Mouse (Mus musculus): Measurements from ENCODE around the gene Fam117b.

The Fam117b gene

DNA sequence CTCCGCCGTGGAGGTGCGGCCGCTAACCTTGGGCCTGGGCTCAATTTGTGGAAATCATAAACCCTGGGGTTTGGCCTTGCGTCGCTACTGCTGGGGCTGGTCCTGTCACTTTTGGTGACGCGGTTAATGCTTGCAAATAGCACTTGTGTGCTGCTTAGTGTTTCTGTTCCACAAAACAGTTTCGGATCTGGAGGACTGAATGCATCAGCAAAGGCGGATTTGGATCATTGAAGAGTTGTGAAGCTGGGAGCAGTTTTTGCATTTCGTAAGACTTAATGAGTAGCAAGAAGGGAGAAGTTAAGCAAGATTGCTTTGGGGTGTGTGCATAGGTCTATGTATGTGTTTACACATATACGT is 1.0 kb downstream of the Fam117b start:
- DNase-seq, result no peak

- DNase-seq, result no peak
Observed at GRCm38 (mm10) chr1:59914799-59915198, 2.0 kb downstream of the Fam117b start.

DNA sequence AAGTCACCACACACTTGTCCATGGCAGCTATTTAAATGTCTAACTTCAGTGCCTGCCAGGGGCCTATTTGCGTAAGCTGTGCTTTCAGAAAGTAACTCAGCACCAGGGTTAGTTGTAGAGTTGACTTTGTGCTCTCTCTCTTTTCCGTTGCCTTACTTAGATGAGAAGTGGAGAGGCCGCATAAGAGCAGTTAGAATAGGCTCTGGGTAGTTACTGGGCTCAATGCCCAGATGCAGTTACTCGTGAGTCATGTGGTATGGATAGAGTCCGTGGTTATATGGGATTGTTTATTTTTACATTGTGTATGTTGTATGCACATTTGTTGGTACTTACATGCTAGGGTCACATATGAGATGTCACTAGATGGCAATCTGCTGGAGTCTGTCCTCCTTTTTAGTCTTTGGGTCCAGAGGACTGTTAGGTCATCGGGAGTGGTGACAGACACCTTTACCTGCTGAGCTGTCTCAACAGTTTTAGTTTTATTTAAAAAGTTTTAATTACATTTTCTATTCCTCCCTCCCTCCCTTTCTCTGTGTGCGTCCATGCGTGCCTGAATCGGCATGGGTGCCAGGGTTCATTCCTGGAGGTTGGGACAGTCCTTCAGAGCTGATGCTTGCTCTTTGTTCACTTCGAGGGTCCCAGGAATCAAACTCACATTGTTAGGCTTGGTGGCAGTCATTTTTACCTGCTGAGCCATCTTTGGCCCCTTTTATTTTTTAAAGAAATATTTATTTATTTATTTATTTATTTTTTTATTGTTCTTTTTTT is 3.2 kb downstream of the Fam117b start:
- DNase-seq, result no peak

DNA sequence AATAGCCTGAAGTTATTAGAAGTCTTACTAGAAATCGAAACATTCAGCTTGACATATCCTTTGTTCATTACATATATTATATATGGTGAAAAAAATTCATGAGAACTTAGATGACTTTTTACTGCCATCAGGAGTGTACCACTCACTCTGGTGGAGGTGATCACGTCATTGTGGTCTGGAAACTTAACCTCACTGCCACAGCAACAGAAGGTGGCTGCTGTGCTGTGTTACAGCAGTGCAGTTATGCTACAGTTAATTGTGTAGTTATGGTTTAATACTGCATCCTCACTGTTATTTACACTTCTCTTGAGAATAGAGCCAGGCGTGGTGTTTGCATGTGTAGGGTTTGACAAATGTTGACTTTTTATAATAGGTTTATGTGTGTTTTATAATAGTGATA is 4.6 kb downstream of the Fam117b start:
- no peak for DNase-seq

GRCm38 (mm10) chr1:59918075-59918474 is 5.3 kb downstream of the Fam117b start:
- DNase-seq, result no peak

DNA sequence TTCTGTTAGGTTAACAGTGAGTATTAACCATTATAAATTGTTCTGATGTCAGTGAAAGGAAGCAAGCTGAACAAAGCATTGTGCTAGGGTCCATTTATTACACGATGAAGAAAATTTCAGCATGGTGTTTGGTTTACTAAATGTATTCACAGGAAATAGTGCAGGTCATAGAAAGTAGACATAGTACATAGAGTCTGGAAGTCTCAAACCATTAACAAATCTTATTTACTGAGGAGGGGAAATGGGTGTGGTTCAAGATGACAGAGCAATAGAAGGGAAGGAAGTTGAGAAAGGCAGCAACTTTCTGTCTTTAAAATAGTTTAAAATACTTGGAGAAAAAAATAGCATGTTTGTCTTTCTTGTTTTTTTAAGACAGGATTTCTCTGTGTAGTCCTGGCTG is 10.4 kb downstream of the Fam117b start:
- no peak for DNase-seq

GRCm38 (mm10) chr1:59923673-59924072 is 10.9 kb downstream of the Fam117b start:
- DNase-seq, result no peak

GRCm38 (mm10) chr1:59924411-59924810 is 11.6 kb downstream of the Fam117b start:
- no peak for DNase-seq

DNA sequence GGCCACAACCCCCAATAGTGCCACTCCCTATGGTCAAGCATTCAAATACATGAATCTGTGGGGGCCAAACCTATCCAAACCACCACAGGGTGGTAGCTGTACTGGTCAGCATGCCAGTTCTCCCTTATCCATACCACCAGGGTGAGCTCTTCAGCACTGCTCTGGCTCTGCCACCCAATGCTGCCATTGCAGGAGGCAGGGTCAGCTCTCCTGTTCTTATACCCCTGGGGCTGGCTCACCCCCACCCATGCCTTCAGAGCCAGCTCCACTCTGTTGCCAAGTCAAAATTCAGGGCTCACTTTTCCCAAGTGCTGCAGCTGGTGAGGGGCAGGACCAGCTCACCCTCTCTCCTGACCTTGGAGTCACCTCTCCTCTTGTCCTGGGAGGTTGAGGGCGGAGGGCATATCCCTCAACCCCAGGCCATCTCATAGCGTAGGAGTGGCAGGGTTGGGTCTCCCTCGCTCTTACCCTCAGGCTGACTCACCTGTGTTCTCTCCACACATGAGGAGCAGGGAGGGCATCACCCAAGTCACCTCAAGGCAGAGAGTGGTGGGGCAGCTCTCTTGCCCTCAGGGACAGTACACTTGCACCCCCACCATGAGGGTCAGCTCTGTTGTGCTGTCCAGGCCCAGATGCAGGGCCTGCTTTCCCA is 13.3 kb downstream of the Fam117b start:
- DNase-seq, result no peak

- peak; percentile 45 for DNase-seq
Observed at GRCm38 (mm10) chr1:59927131-59927680, 14.4 kb downstream of the Fam117b start.

GRCm38 (mm10) chr1:59930926-59931325 is 18.1 kb downstream of the Fam117b start:
- DNase-seq, result no peak

DNA sequence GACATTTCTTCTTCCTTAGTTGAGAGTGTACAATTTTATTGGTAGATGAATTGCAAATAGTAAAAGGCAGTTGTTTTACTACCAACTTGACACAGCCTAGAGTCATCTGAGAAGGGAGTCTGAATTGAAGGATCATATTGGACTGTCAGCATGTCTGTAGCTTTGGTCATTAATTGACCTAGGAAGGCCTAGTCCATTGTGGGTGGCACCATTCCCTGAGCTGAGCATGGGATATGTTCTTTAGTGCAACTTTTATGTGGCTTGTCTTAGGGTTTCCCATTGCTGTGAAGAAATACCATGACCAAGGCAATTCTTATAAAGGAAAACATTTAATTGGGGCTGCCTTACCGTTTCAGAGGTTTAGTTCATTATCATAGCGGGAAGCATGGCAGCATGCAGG is 20.2 kb downstream of the Fam117b start:
- DNase-seq, result no peak

- DNase-seq, result no peak
Observed at GRCm38 (mm10) chr1:59941063-59941462, 28.3 kb downstream of the Fam117b start.

GRCm38 (mm10) chr1:59942057-59942790 is 29.4 kb downstream of the Fam117b start:
- no peak for DNase-seq

- no peak for DNase-seq
Observed at GRCm38 (mm10) chr1:59943825-59944224, 31.0 kb downstream of the Fam117b start.

GRCm38 (mm10) chr1:59945969-59946368 is 33.2 kb downstream of the Fam117b start:
- no peak for DNase-seq

- DNase-seq, result no peak
Observed at GRCm38 (mm10) chr1:59947509-59947908, 34.7 kb downstream of the Fam117b start.

DNA sequence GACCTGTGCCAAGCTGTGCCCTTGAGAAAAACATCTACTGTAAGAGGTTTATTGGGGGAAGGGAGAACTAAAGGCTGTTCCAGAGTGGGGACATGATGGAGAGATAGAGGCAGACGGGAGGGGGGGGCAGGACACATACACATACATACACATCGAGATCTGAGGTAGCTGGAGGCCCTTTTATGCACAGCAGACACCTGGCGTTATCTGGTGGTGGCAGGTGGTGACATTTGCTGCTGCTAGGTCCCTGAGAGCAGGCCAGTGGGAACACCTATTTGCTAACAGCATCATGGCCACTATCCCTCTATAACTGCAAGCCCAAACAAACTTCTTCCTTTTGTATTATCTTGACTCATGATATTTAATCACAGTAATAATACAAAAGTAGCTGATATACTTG is 44.4 kb downstream of the Fam117b start:
- DNase-seq, result peak; percentile 17

GRCm38 (mm10) chr1:59959941-59960340 is 47.1 kb downstream of the Fam117b start:
- no peak for DNase-seq

- DNase-seq, result no peak
Observed at GRCm38 (mm10) chr1:59966171-59966785, 53.5 kb downstream of the Fam117b start.

- DNase-seq, result peak; percentile 24
Observed at GRCm38 (mm10) chr1:59967291-59967690, 54.5 kb downstream of the Fam117b start.

GRCm38 (mm10) chr1:59986626-59987025 is 73.8 kb downstream of the Fam117b start:
- DNase-seq, result no peak

DNA sequence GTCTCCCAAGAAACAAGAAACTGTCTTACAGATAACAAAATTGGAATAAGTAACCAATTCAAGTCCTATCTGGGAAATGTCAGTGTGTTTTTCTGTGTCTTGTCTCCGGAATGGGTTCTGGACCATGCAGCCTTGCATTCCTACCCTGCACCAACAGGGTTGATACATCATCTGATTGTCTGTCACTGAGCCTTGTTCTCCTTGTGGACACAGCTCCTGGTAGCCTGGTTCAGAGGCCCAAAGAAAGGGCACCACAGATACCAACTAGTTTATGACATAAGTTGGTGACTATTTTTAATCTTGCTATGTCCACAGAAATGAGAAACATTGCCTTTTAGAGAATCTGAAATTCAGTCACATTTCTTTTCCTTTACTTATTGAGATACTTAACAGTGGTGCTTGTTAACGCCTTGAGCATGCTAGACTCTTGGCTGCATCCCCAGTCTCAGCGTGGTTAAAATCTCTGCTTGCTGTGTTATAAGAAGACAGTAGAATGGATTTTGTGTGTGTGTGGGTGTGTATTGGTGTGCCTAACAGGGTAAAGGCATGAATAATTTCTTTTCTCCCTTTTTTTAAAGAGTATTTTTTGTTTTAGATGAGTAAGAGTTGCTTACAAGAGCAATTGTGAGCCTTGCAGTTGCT is 74.7 kb downstream of the Fam117b start:
- DNase-seq, result no peak
